ENCODE assay signal across 9 mouse cellular contexts in genomic region chr9:56864832-56865231, GRCm38 (mm10). TPM values are rescaled to one million over a fixed set of nuclear protein-coding genes. Genes with fewer than 3 reads are reported as not detected.
DNase-seq lines count a peak whose midpoint lies in the region; ATAC-seq and TF ChIP-seq lines count a peak whose summit lies in the region.
"Had no signal": no experiment of that assay in that cellular context is flagged by ENCODE, and none has a peak within 500 bp of the region (broad histone marks: within the 10 kb centered on the region; RNA-seq: fewer than 3 reads in every experiment).

Gene Cspg4, plus strand, starts transcription at chr9:56865033.

- H3K4me2 ChIP-seq in hindbrain, postnatal 0 days (ENCODE audit: low read depth, low read length): peak within 1 kb of the TSS; percentile 50
- peak within 1 kb of the TSS; percentile 49 for H3K4me2 ChIP-seq in midbrain, embryonic 13.5 days (replicated peaks)

- no peak for TF ChIP-seq CTCF in hindbrain, postnatal 0 days (IDR thresholded peaks at IDR 0.05; ENCODE audit: low read depth)

- 5% methylated on average over 24 of the region's 24 CpGs for WGBS in hindbrain, postnatal 0 days
- WGBS in midbrain, embryonic 13.5 days: under 1% methylated on average over 24 of the region's 24 CpGs

- 0 out of 2 replicates have a peak within 1 kb of the TSS, but pooled peaks have one; percentile 3 for H3K9ac ChIP-seq in hindbrain, postnatal 0 days (replicated peaks; ENCODE audit: low read length)
- H3K9ac ChIP-seq in midbrain, embryonic 13.5 days (replicated peaks): peak within 1 kb of the TSS; percentile 42; the same call in 1 of the 2 replicates

- no peak for DNase-seq in left cerebral cortex, adult 18-20 months (ENCODE audit: low spot score in 2 of 2)
- no peak for DNase-seq in left cerebral cortex, adult 11 months (ENCODE audit: low spot score)
- DNase-seq in gastrocnemius, postnatal 36 days: peak; percentile 57 to 73
- DNase-seq in hindbrain, postnatal 0 days (ENCODE audit: low spot score): peak; percentile 66
- peak; percentile 64 for DNase-seq in left cerebral cortex, postnatal 4 days
- peak; percentile 81 for DNase-seq in yolk sac, embryonic 10.5 days (ENCODE audit: low spot score)
- DNase-seq in frontal cortex, postnatal 14 days (ENCODE audit: low spot score in 2 of 2): no peak

- peaks cover 10% of the 10 kb centered on the region; the same call in 1 of the 2 replicates for H3K4me1 ChIP-seq in hindbrain, postnatal 0 days (ENCODE audit: insufficient read depth, low read length)
- H3K4me1 ChIP-seq in midbrain, embryonic 13.5 days (replicated peaks): peaks cover 19% of the 10 kb centered on the region

- no peaks in the 10 kb centered on the region for H3K36me3 ChIP-seq in hindbrain, postnatal 0 days (ENCODE audit: insufficient read depth, low read length)
- H3K36me3 ChIP-seq in midbrain, embryonic 13.5 days: no peaks in the 10 kb centered on the region

- H3K27ac ChIP-seq in hindbrain, postnatal 0 days: peak within 1 kb of the TSS; percentile 38; the same call in 1 of the 2 replicates
- no peak within 1 kb of the TSS for H3K27ac ChIP-seq in midbrain, embryonic 13.5 days

- intact Hi-C loops in gastrocnemius, postnatal 36 days (cut with DNase I): no loop called here
- intact Hi-C loops in left cerebral cortex, postnatal 4 days (cut with DNase I): no loop called here

- H3K4me3 ChIP-seq in hindbrain, postnatal 0 days (ENCODE audit: low read length): peak within 1 kb of the TSS; percentile 22
- peak within 1 kb of the TSS; percentile 22 for H3K4me3 ChIP-seq in midbrain, embryonic 13.5 days (replicated peaks)
- H3K4me3 ChIP-seq: erythroblast, embryonic 14.5 days had no signal

- no peak for ATAC-seq in hindbrain, postnatal 0 days
- ATAC-seq in midbrain, embryonic 13.5 days: no peak

- 0 out of 2 replicates have a peak, but pooled peaks cover 4% of the 10 kb centered on the region for H3K27me3 ChIP-seq in hindbrain, postnatal 0 days (ENCODE audit: insufficient read depth, low read length)
- H3K27me3 ChIP-seq in midbrain, embryonic 13.5 days: peaks cover 31% of the 10 kb centered on the region

- H3K9me3 ChIP-seq in hindbrain, postnatal 0 days (ENCODE audit: low read length): no peaks in the 10 kb centered on the region
- no peaks in the 10 kb centered on the region for H3K9me3 ChIP-seq in midbrain, embryonic 13.5 days

RNA-seq across cellular contexts. Expression of gene Cspg4, which starts in this region (rescaled TPM):
- 10 to 100 TPM; 11.1 to 12.9 TPM for total RNA-seq in left cerebral cortex, adult 18-20 months (2021)
- 1 to 10 TPM; 5.7 to 8.2 TPM for total RNA-seq in gastrocnemius, postnatal 36 days (2021)
- 42.1 and 46.6 TPM in 2 replicates for total RNA-seq in hindbrain, postnatal 0 days (2014; rRNA removed)
- 7.3 and 7.6 TPM in 2 replicates for polyA plus RNA-seq in hindbrain, postnatal 0 days (2015; fragmentation: Nextera tagmentation; extraction: Ambion mirVana)
- 10 to 100 TPM; 21.8 to 23.7 TPM for total RNA-seq in left cerebral cortex, postnatal 4 days (2021)
- 3.2 and 3.5 TPM in 2 replicates for polyA plus RNA-seq in midbrain, embryonic 13.5 days (2015; fragmentation: Nextera tagmentation; extraction: Ambion mirVana)
- polyA plus RNA-seq: erythroblast, embryonic 14.5 days had no signal

Comparison
In these comparisons a context has a peak if more than half of its experiments do, and no peak if none do; other contexts are left out.
1. DNase-seq: peak in gastrocnemius, postnatal 36 days (2 of 2), hindbrain, postnatal 0 days (single experiment), left cerebral cortex, postnatal 4 days (single experiment) and yolk sac, embryonic 10.5 days (single experiment); none in left cerebral cortex, adult 18-20 months (0 of 2), left cerebral cortex, adult 11 months (single experiment) and frontal cortex, postnatal 14 days (0 of 2).